Comparison of ENCODE assay signal across 8 mouse cellular contexts in genomic region chr8:110969910-110970770, GRCm38 (mm10). TPM values are rescaled to one million over a fixed set of nuclear protein-coding genes. Genes with fewer than 3 reads are reported as not detected.
DNase-seq lines count a peak whose midpoint lies in the region; ATAC-seq and TF ChIP-seq lines count a peak whose summit lies in the region.

No protein-coding gene starts in this region.

- WGBS in hindbrain, embryonic 16.5 days = 7% methylated on average over 45 of the region's 45 CpGs

- H3K9ac ChIP-seq in hindbrain, embryonic 16.5 days (ENCODE audit: low read depth, low read length) = peak overlapping the region; percentile 70

- peak overlapping the region; percentile 72 for H3K4me2 ChIP-seq in hindbrain, embryonic 16.5 days (ENCODE audit: low read length)

- no peaks in the 10 kb centered on the region for H3K27me3 ChIP-seq in hindbrain, embryonic 16.5 days (replicated peaks; ENCODE audit: control insufficient read depth, insufficient read depth, low read length)

- 0 out of 2 replicates have a peak, but pooled peaks cover 5% of the 10 kb centered on the region for H3K36me3 ChIP-seq in hindbrain, embryonic 16.5 days (ENCODE audit: control insufficient read depth, insufficient read depth, low read length)

- peak; percentile 95 to 97 for DNase-seq in adrenal gland, adult (ENCODE audit: inconsistent age in 2 of 2, low spot score in 1 of 2)
- DNase-seq in gastrocnemius, adult 8-10 months (ENCODE audit: low spot score in 2 of 2) = peak; percentile 53 to 76
- peak; percentile 90 to 92 for DNase-seq in layer of hippocampus, postnatal 36 days
- DNase-seq in lung, postnatal 14 days = peak; percentile 88
- DNase-seq in ovary, postnatal 14 days (ENCODE audit: low spot score) = peak; percentile 77
- DNase-seq in thymus, postnatal 0 days (ENCODE audit: low spot score) = peak; percentile 95

- no peaks in the 10 kb centered on the region for H3K9me3 ChIP-seq in hindbrain, embryonic 16.5 days (ENCODE audit: control insufficient read depth, low read length)

- TF ChIP-seq CTCF in cortical plate, adult 2 months (IDR thresholded peaks at IDR 0.05; ENCODE audit: extremely low read depth, insufficient read depth, low read length) = no peak

- peak; percentile 99 for ATAC-seq in hindbrain, embryonic 16.5 days

- peaks cover 4% of the 10 kb centered on the region; the same call in 1 of the 2 replicates for H3K4me1 ChIP-seq in cortical plate, adult 2 months (ENCODE audit: control insufficient read depth, insufficient read depth, low read length)
- peaks cover 9% of the 10 kb centered on the region for H3K4me1 ChIP-seq in hindbrain, embryonic 16.5 days (ENCODE audit: control insufficient read depth, insufficient read depth, low read depth, low read length)

- peak; percentile 88 for TF ChIP-seq POLR2A in cortical plate, adult 2 months (IDR thresholded peaks at IDR 0.05; ENCODE audit: extremely low read depth, insufficient read depth, low read length)

- peak overlapping the region; percentile 53 for H3K4me3 ChIP-seq in cortical plate, adult 2 months (ENCODE audit: insufficient read depth, low read length)
- peak overlapping the region; percentile 45 for H3K4me3 ChIP-seq in hindbrain, embryonic 16.5 days (ENCODE audit: low read length)

- H3K27ac ChIP-seq in cortical plate, adult 2 months (ENCODE audit: insufficient read depth, low read length) = no peak overlapping the region
- H3K27ac ChIP-seq in hindbrain, embryonic 16.5 days (ENCODE audit: low read depth, low read length) = peak overlapping the region; percentile 6; the same call in 1 of the 2 replicates

RNA-seq across cellular contexts. Expression of gene Ddx19a, which starts 27.5 kb away (rescaled TPM):
- 23.8 TPM in 2 replicates for polyA plus RNA-seq in cortical plate, adult 2 months (2012; rRNA removed)
- total RNA-seq in gastrocnemius, adult 8-10 months (2022) = 10 to 100 TPM; 28.7 to 31.0 (median 29.5) TPM
- 10.1 and 12.8 TPM in 2 replicates for polyA plus RNA-seq in hindbrain, embryonic 16.5 days (2015; fragmentation: Nextera tagmentation; extraction: Ambion mirVana)
- total RNA-seq in layer of hippocampus, postnatal 36 days (2021) = 10 to 100 TPM; 28.9 to 31.0 TPM
- 15.9 and 16.9 TPM in 2 replicates for polyA plus RNA-seq in thymus, postnatal 0 days (2015; fragmentation: Nextera tagmentation; extraction: Ambion mirVana)

RNA-seq across cellular contexts. Expression of gene St3gal2, which starts 50.4 kb away (rescaled TPM):
- 57.8 and 64.8 TPM in 2 replicates for polyA plus RNA-seq in cortical plate, adult 2 months (2012; rRNA removed)
- total RNA-seq in gastrocnemius, adult 8-10 months (2022) = 10 to 100 TPM; 45.0 to 59.2 (median 50.7) TPM
- 23.5 and 26.5 TPM in 2 replicates for polyA plus RNA-seq in hindbrain, embryonic 16.5 days (2015; fragmentation: Nextera tagmentation; extraction: Ambion mirVana)
- total RNA-seq in layer of hippocampus, postnatal 36 days (2021) = 10 to 100 TPM; 94.9 to 95.6 TPM
- polyA plus RNA-seq in thymus, postnatal 0 days (2015; fragmentation: Nextera tagmentation; extraction: Ambion mirVana) = 9.0 and 9.5 TPM in 2 replicates
